Mouse (Mus musculus) monocyte, adult 2 months (primary cell): ENCODE measurements around the gene Grm3.

Source experiments
- DNase-seq, 2 experiments: peaks; one replicate each; pipeline ENCODE4 v3.0.0; 2022; ENCODE audit warnings: low spot score in 2 of 2, low read depth in 1 of 2

Grm3 gene

DNA sequence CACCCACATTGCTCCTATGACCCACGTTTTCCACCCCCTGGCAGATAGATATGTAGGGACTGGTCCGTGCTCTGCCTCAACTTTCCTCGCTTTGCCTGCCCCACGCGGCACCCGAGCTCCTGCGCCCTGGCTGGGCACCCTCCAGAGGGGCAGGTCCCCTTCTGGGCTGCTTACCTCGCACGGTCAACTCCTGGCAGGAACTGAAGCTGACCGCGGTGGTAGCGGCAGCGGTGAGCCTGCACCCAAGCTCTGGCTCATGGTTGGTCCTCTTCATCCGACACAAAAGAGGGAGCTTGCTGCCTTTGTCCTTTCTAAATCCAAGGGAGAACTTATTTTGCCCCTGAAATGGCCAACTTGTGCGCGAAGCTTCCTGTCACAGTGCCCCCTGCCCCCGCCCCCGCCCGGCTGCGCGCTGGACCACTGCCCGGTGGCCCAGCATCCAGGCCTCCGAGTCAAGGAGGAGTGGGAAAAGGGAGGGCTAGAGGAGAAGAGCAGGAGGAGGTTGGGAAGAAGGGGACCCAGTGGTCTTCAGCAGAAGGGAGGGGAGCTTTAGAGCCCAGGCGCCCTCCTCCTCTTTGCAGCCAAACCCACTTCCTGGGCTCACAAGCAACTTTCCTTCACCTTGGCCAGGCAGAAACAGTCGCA lies at the start of gene Grm3:
Gene Grm3, minus strand, starts transcription at position 215 of the 645 bp plus-strand sequence.
- DNase-seq, result no peak

DNA sequence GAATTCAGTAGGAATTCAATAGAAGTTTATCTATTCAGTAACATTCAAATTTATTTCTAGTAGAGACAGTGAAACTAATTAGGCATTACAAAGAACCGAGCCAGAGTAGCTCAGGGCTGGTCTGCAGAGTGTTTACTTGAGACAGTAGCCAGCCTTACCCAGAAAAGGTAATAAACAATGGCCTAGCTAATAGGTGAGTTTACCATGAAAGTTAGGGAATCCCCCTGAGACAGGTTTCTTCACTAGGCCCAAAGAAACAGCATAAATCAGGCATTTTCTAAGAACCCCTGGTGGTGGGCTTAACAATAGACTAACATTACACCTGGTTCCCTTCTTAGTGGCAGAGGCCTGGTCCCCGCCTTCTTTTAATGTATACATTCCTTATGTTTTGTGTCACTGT lies 30.8 kb upstream of the Grm3 start:
- DNase-seq, result no peak

DNA sequence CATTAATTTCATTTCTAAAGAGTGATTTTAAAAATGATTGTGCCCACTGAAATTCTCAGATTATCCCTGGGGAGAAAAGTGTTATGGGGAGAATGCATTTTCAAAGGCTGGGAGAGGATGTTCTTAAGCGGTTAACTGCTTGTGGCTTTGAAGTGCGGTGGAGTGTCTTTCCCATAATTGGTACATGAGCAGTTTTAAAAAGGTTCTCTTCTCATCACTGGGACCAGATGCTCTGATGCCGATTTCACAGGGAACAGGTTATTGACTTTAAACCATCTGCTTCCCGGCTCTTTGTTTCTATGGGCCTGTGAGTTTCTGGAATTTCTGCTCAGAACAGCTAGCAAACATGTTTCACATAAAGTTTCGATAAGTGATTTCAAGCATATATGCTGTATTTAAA lies 23.2 kb upstream of the Grm3 start:
- DNase-seq, result no peak

DNA sequence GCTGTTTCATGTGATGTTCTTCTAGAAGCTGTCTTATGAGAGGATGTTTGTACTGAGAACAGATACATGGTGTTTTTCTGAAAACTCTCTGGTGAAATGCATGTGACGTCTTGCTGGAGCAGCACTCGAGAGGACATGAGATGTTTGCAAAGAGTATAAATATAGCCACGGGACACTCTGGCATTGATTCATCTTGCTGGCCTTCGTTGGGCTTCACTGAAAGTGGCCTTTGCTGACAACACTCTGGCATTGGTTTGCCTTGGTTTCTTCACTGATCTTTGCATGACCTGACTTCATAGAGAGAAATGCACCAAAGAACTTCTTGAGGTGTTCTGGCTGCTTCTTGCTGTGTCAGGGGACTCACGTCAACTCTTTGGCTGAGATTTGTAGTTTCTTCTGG lies 19.1 kb upstream of the Grm3 start:
- DNase-seq, result no peak

DNA sequence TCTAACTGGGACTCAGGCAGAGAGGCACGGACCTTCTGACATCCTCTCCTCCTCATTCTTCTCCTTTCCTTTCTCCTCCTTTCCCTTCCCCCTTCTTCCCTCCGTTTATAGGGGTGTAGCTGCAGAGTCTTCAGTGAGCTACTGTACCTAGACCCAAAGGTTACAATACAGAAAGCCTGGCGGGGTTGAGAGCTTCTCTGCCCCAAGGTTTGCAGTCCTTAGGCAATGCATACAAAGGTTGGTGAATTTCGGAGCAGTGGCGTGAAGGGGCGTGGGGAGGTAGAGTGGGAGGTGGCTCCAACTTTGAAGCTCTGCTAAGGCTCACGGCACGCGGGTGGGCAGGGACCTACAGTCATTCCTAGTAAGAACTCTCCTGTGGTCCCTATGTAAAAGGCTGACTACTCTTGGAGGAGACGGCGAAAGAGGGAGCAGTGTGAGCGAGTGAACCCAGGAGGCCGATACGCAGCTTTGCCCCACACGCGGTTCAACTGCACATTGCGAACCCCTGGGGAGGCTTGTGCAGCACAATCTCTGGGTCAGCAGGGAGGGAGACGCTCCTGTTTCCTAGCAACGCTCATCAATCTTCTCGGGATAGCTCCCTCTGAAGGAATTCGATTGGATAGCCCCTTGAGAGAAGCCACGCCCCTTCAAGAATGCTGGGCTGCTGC lies 765 bp upstream of the Grm3 start:
- DNase-seq, result no peak

- no peak for DNase-seq
These were observed 549 bp downstream of the Grm3 start for GRCm38 (mm10) chr5:9724287-9724955.

DNA sequence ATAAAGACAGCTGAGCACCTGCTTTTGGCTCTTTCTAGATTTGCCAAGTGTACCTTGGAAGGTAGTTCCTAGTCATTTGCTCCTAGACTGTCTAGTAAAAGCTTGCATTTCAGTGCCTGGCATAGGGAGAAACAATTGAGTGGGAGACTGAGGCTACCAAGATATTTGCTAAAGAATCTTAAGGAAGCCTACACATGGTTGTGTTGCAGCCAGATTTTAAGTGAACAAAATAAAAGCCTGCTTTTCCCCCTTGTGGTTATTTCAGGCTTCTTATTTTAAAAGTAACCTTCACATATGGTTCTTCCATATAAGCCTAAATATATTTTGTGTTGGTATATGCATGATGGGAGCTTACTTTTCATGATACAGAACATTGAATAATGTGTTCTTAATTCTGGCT lies 3.8 kb downstream of the Grm3 start:
- no peak for DNase-seq

- no peak for DNase-seq
These were observed 8.7 kb downstream of the Grm3 start for GRCm38 (mm10) chr5:9716295-9716694.

- no peak for DNase-seq
These were observed 17.9 kb downstream of the Grm3 start for GRCm38 (mm10) chr5:9707096-9707495.

- DNase-seq, result no peak
These were observed 21.5 kb downstream of the Grm3 start for GRCm38 (mm10) chr5:9703385-9704009.

DNA sequence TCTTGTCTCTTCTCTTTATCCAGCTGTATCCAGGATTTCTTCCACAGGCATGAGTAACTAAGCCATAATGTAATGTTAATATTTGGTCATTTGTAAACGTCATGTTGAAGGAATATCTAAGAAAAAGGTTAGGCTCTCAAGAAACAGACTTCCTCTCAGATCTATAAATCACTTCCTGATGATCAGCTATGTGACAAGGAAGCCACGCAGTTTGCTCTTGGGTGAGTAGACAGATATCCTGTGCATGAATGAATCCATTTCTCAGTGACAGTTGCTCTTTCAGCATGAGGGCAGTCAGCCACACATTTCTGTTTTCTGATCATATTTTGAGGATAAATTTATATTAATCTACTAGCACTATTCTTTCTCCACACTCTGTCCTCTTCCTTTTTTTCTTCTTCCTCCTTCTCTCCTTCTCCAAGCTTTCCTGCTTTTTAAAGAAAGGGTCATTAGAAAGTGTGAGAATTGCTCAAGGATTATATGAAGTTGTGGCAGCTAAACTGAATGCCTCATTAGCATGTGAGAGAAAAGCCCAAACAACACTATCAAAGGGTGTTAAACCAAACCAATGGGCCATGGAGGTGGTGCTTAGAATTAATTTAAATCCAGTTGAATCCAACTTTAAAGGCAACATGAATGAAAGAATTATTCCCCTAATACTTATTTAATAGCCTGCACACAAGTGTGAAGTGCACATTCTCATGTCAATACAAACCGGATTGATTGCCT lies 22.1 kb downstream of the Grm3 start:
- DNase-seq, result no peak

DNA sequence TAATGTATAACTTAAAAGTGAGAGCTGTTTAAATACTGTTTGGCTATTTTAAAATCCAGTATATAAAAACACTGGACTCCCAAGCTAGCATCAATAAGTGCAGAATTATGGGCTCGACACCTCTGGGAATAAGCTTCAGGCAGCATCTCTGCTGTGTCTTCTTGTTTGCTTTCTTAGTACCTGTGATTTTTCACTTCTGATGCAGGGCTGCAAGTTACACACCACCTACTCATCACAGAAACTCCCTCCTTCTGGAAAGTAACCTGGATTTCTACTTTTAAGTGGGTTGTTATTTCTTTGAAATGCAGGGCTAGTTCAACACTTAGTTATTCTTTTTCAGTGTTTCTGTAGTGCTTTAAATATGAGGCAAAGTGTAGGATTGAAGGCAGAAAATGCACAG lies 32.6 kb downstream of the Grm3 start:
- no peak for DNase-seq

DNA sequence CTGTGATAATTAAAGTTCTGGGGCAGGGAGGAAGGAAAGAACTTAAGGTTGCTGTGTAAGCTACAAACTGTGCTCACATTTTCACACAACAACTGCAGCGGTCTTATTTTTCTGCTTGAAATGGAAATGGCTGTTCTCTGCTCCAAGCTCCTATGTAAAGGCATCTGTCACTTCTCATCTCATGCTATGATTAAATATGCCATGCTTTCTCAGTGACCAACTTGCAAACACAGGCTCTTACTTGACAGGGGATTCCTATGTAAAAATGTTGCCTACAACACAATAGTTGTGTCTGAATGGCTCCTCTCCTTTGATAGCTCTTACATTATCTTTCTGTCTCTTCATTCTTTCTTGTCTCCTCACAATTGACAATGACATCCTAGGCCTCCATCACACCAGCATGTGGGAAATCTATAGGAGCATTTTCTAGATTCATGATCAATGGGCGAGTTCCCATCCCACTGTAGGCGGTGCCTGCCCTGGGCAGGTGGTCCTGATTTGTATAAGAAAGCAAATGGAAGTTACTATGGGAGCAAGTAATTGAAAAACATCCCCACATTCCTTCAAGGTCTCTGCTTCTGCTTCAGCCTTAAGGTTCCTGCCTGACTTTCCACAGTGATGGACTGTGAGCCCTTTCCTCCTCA lies 34.2 kb downstream of the Grm3 start:
- DNase-seq, result no peak

DNA sequence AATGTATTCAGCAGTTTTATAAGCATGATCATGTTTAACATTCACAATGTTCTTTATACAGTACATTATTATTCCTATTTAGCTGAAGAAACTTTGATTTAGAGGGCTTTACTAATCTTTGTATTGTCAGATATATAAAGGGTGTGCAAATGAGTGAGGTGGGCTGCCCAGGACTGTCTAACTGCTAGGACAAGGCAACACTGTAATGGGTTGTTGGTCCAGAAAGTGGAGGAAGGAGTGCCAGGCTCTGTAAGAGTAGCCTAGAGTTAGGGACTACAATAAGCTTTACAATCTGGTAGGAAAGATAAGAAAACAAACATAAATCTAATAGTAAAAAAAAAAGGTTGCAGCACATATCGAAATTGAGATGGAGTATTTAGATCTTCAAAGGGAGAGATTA lies 34.8 kb downstream of the Grm3 start:
- DNase-seq, result no peak

DNA sequence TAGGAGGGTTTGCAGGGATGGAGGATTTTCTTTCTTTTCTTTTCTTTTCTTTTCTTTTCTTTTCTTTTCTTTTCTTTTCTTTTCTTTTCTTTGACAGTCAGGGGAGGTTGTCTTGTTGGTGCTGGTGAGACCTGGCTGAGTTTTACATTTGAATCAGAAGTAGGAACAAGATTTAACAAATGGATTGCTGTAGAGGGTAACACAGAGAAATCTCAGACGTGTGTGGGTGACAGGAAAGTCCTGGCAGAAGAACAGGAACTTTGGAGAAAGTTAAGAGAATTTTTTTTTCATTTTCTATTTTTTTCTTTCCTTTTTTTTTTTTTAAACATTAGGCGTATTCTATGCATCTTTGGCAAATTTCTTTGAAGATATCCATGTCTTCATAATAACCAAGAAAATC lies 41.8 kb downstream of the Grm3 start:
- no peak for DNase-seq

DNA sequence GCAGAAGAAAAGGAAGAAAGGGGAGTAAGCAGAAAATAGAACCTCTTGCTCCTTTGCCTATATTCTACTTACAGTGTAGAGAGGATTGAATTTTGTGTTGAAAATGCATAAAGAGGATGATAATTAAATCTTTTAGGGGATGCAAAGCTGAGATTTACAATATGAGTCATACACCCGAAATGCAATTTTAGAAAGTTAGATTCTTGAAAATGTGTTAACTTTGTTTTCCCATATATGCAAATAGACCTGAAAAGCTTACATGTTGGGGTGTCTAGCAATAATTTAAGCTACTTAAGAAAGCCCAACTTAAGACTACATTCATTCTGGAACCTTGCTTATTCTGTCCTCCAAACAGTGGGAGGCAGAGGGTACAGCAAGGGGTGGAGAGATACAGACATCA lies 56.0 kb downstream of the Grm3 start:
- no peak for DNase-seq

GRCm38 (mm10) chr5:9663416-9663815 lies 61.6 kb downstream of the Grm3 start:
- no peak for DNase-seq

GRCm38 (mm10) chr5:9661870-9662589 lies 62.9 kb downstream of the Grm3 start:
- no peak for DNase-seq

GRCm38 (mm10) chr5:9638612-9639011 lies 86.4 kb downstream of the Grm3 start:
- DNase-seq, result no peak

DNA sequence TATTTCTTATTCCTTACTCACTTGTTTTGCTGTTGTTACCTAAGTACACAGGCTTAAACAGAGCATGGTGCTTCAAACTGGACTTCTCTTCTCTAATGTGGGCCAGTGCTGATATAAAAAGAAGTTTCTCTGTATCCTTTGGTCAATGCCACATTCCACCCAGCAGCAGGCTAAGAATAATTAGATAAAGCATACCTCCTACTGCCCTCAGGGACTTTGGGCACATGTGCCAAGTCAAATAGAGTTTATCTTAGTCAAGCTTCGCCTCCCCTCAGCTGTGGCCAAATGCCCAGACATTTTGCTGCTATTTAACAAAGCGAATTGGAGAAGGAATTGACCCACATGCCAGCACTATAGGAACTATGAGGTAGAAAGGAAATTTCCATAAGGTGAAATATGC lies 97.8 kb downstream of the Grm3 start:
- DNase-seq, result no peak
